Mouse (Mus musculus): ENCODE results near the gene Fmod. TPM values are rescaled to one million over a fixed set of nuclear protein-coding genes. Genes with fewer than 3 reads are reported as not detected.

Fmod gene
- polyA plus RNA-seq, 1 experiment from 2014 or later: 48.5 TPM

DNA sequence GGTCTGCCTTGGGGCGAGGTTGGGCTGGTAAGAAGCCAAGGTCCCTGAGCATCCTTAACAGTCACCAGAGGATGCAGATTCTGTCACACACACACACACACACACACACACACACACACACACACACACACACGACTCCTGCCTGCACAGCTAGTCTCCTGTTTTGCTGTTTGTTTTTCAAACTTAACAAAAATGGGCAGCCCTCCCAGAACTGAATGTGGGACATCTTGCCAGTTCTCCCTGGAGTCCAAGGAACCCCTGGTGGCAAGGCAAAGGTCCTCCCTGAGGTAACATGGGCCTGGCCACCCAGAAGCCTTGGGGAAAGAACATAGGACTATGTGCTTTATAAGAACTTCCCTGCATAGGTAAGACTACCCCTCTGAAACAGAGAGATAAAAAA is 4.8 kb downstream of the Fmod start:
- H3K36me3 ChIP-seq: no peaks in the 10 kb centered on the region
- H3K27ac ChIP-seq: no peak overlapping the region
- H3K9me3 ChIP-seq: no peaks in the 10 kb centered on the region
- H3K27me3 ChIP-seq: 0 out of 2 replicates have a peak, but pooled peaks cover 2% of the 10 kb centered on the region
- no peak overlapping the region for H3K4me2 ChIP-seq (replicated peaks)
- peaks cover 52% of the 10 kb centered on the region for H3K4me1 ChIP-seq
- WGBS: 49% methylated on average over 2 of the region's 2 CpGs
- no peak overlapping the region for H3K4me3 ChIP-seq
- ATAC-seq (ENCODE audit: low FRiP score, low read depth): no peak
- H3K9ac ChIP-seq: peak overlapping the region; percentile 48; the same call in 1 of the 2 replicates

DNA sequence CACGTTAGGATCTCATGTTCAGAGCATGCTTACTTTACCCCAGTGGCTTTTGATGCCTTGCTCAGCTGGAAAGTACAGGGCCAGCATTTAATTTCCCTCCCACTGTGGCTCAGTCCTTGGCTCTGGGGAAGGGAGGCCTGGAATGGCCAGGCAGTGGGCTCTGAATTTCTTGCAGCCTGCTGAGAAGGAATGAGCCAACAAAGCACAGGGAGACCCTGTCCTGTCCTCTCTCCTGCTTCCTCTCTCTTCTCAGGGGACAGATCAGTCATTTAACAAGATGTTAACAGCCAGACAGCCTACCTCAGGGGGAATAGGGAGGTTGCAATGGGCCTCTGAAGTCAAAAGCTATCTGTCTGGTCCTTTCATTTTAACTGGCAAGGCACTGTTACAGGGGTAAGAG is 5.3 kb downstream of the Fmod start:
- ATAC-seq (ENCODE audit: low FRiP score, low read depth): no peak
- 15% methylated on average over 1 of the region's 1 CpGs for WGBS
- Histone ChIP-seq H3K4me2 (replicated peaks) (no peak overlapping the region), H3K9me3 (no peaks in the 10 kb centered on the region), H3K9ac (peak overlapping the region; percentile 48; the same call in 1 of the 2 replicates), H3K27me3 (peaks cover 6% of the 10 kb centered on the region; the same call in 1 of the 2 replicates), H3K27ac (no peak overlapping the region), H3K36me3 (no peaks in the 10 kb centered on the region), H3K4me1 (peaks cover 47% of the 10 kb centered on the region), H3K4me3 (no peak overlapping the region)

DNA sequence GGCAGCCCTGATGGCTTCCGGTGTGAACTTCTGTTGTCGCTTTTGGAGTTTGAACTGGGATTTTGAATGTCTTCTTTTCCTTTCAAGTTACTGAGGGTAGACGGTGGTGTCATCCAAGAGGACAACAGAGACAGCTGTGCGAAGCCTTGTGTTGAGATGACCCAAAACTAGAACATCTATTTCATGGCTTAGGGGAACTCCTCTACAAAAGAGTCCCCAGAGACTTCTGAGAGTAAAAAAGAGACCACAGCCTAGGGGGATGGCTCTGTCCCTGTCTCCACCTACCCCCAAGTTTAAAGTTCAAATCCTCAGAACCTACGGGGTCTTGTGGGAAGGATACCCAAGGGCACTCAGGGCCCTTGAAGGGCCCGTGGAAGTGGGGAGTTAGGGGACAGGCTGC is 7.8 kb downstream of the Fmod start:
- Histone ChIP-seq H3K27ac (no peak overlapping the region), H3K36me3 (no peaks in the 10 kb centered on the region), H3K4me3 (no peak overlapping the region), H3K9ac (no peak overlapping the region), H3K4me2 (replicated peaks) (no peak overlapping the region), H3K27me3 (peaks cover 8% of the 10 kb centered on the region; the same call in 1 of the 2 replicates), H3K9me3 (no peaks in the 10 kb centered on the region), H3K4me1 (peaks cover 36% of the 10 kb centered on the region)
- ATAC-seq (ENCODE audit: low FRiP score, low read depth): no peak
- WGBS: 86% methylated on average over 6 of the region's 6 CpGs

DNA sequence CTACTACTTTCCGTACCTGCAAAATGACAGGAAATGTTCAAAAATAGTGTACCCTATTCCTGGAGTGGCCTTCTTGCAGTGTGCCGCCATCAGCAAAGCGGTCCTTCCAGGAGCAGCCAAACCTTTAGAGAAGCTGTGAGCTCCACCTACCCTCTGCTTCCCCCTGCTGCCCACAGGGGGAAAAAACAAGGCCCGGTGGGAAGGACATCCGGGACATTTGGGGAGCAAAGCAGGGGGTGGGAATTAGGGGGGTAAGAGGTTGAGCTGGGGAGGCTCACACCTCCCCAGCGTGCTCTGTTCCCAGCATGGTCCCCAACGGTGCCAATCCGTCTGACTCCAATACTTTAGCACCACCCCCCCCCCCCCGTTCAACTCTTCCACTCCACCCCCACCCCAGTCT is 8.9 kb downstream of the Fmod start:
- H3K4me1 ChIP-seq: peaks cover 35% of the 10 kb centered on the region
- peaks cover 12% of the 10 kb centered on the region; the same call in 1 of the 2 replicates for H3K27me3 ChIP-seq
- H3K4me3 ChIP-seq: peak overlapping the region; percentile 14; the same call in 1 of the 2 replicates
- peak; percentile 48 for ATAC-seq (ENCODE audit: low FRiP score, low read depth)
- peak overlapping the region; percentile 58 for H3K4me2 ChIP-seq (replicated peaks)
- H3K36me3 ChIP-seq: no peaks in the 10 kb centered on the region
- no peak overlapping the region for H3K9ac ChIP-seq
- 6% methylated on average over 6 of the region's 9 CpGs for WGBS
- H3K9me3 ChIP-seq: no peaks in the 10 kb centered on the region
- no peak overlapping the region for H3K27ac ChIP-seq

DNA sequence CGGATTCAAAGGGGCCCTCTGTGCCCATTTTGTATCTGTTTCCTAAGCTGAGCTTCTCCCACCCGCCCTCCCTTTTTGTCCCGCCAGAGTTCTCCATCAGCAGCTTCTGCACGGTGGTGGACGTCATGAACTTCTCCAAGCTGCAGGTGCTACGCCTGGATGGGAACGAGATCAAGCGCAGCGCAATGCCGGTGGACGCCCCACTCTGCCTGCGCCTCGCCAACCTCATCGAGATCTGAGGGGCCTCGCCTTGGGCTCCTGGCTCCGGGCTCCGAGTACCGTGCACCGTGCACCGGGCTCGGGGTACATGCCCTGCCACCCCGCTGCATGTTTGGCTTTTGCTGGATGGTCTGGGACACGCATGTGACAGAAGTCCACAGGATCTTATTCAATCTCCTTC is 9.3 kb downstream of the Fmod start:
- no peaks in the 10 kb centered on the region for H3K9me3 ChIP-seq
- no peak overlapping the region for H3K27ac ChIP-seq
- H3K4me1 ChIP-seq: peaks cover 33% of the 10 kb centered on the region
- no peak overlapping the region for H3K9ac ChIP-seq
- 20% methylated on average over 23 of the region's 23 CpGs for WGBS
- H3K27me3 ChIP-seq: peaks cover 12% of the 10 kb centered on the region; the same call in 1 of the 2 replicates
- no peak for ATAC-seq (ENCODE audit: low FRiP score, low read depth)
- no peaks in the 10 kb centered on the region for H3K36me3 ChIP-seq
- peak overlapping the region; percentile 14; the same call in 1 of the 2 replicates for H3K4me3 ChIP-seq
- H3K4me2 ChIP-seq (replicated peaks): peak overlapping the region; percentile 58

DNA sequence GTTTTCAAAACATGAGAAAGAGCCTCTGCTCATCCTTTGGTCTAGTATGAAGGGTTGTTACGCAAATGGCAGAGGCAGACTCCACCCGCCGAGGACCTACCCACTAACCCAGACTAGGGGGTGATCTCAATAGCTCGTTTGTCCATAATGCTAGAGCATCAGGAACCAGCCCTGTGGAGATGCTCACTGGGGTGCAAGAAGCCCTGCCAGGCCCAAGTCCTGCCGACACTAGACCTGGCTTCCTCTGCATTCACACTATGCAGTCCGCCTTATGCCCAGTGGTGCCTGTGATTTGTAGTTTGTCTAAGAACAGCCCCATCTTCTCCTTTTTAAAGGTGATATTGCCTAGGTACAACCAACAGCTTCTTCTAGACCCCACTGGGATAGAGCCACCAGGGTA is 10.4 kb downstream of the Fmod start:
- ATAC-seq (ENCODE audit: low FRiP score, low read depth): no peak
- Histone ChIP-seq H3K36me3 (no peaks in the 10 kb centered on the region), H3K27me3 (peaks cover 12% of the 10 kb centered on the region; the same call in 1 of the 2 replicates), H3K4me2 (replicated peaks) (no peak overlapping the region), H3K27ac (no peak overlapping the region), H3K4me1 (peaks cover 23% of the 10 kb centered on the region), H3K9me3 (no peaks in the 10 kb centered on the region), H3K4me3 (no peak overlapping the region), H3K9ac (no peak overlapping the region)
- 81% methylated on average over 6 of the region's 6 CpGs for WGBS

DNA sequence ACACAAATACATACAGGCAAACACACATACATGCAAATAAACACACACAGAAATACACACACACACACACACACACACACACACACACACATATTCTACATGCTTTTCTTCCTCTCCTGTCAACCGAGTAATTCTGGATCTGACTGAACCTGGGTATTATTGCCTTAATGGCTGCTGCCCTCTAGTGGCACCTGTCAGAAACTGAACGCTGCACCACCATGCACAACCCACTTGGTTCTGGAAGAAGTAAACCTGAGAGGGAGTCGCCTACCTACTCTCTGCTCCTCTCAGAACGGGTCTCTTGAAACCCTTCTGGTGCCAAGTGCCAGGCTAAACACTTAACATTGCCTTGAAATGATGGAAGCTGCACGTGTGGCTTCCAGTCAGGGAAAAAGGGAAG is 11.7 kb downstream of the Fmod start:
- Histone ChIP-seq H3K27ac (no peak overlapping the region), H3K27me3 (peaks cover 12% of the 10 kb centered on the region; the same call in 1 of the 2 replicates), H3K9me3 (no peaks in the 10 kb centered on the region), H3K4me2 (replicated peaks) (no peak overlapping the region), H3K36me3 (no peaks in the 10 kb centered on the region), H3K4me1 (peaks cover 10% of the 10 kb centered on the region), H3K4me3 (no peak overlapping the region), H3K9ac (no peak overlapping the region)
- WGBS: 2% methylated on average over 5 of the region's 5 CpGs
- ATAC-seq (ENCODE audit: low FRiP score, low read depth): peak; percentile 59; the same call in 1 of the 2 replicates

DNA sequence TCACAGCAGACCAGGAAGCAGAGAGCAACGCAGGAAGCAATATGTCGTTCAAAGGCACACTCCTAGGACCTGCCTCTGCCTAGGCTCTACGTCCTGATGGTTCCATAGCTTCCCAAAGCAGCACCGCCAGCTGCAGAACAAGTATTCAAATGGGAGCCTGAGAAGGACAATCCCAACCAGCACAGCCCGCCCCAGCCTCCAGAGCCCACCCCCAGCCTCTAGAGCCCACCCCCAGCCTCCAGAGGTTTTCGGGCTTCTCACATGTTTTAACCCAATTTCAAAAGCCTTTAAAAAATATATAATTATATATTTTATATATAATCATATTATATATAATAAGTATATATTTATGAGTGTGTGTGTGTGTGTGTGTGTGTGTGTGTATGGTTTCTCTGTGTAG is 12.5 kb downstream of the Fmod start:
- WGBS: 73% methylated on average over 6 of the region's 6 CpGs
- ATAC-seq (ENCODE audit: low FRiP score, low read depth): no peak

DNA sequence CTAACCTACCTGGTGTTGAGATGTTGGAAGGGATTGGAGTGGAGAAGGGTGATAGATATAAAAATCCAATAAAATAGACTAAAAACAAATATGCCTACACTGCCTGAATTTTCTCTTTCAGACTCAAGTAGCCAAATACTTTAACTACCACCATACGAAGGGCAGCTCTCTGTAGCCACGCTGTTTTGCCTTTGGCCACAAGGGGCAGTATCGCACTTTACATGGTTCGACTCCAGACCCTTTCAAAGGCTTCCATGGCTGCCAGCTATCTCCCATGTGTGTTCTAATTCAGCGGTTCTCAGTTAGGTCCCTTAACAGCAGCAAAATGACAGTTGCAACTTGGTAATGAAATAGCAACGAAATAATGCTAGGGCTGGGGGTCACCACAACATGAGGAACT is 16.2 kb downstream of the Fmod start:
- Histone ChIP-seq H3K9ac (no peak overlapping the region), H3K36me3 (no peaks in the 10 kb centered on the region), H3K27me3 (0 out of 2 replicates have a peak, but pooled peaks cover 4% of the 10 kb centered on the region), H3K4me2 (replicated peaks) (no peak overlapping the region), H3K4me3 (no peak overlapping the region), H3K9me3 (no peaks in the 10 kb centered on the region), H3K27ac (no peak overlapping the region), H3K4me1 (peaks cover 7% of the 10 kb centered on the region)
- 7% methylated on average over 6 of the region's 6 CpGs for WGBS
- ATAC-seq (ENCODE audit: low FRiP score, low read depth): no peak

More for the DNA sequence above, 12.5 kb downstream of the Fmod start:
- Histone ChIP-seq H3K27me3 (peaks cover 12% of the 10 kb centered on the region; the same call in 1 of the 2 replicates), H3K9ac (no peak overlapping the region), H3K27ac (no peak overlapping the region), H3K4me2 (replicated peaks) (no peak overlapping the region), H3K36me3 (no peaks in the 10 kb centered on the region), H3K4me1 (peaks cover 9% of the 10 kb centered on the region), H3K4me3 (no peak overlapping the region), H3K9me3 (no peaks in the 10 kb centered on the region)

DNA sequence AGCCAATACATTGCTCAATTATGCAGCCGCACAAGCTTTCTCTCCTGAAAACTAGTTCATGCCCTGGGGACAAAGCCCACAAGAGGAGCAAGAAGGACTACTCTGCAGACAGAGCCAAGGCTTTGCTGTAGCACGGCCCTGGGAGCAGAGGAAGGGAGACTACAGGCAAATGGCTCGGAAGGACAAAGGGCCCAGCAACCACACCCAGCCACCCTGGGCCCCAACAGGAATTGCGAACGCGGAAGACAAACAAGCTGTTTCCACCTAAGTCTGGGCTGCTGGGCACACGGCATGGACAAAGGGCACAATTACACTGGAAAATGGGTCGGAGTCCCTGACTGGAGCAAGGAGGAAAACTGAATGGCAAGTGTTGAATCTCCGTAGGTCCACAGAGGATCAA is 18.0 kb downstream of the Fmod start:
- H3K4me2 ChIP-seq (replicated peaks): no peak overlapping the region
- H3K36me3 ChIP-seq: no peaks in the 10 kb centered on the region
- WGBS: 66% methylated on average over 9 of the region's 9 CpGs
- ATAC-seq (ENCODE audit: low FRiP score, low read depth): no peak
- no peak overlapping the region for H3K4me3 ChIP-seq
- peaks cover 5% of the 10 kb centered on the region for H3K4me1 ChIP-seq
- no peak overlapping the region for H3K9ac ChIP-seq
- H3K9me3 ChIP-seq: no peaks in the 10 kb centered on the region
- H3K27me3 ChIP-seq: 0 out of 2 replicates have a peak, but pooled peaks cover 3% of the 10 kb centered on the region
- no peak overlapping the region for H3K27ac ChIP-seq

DNA sequence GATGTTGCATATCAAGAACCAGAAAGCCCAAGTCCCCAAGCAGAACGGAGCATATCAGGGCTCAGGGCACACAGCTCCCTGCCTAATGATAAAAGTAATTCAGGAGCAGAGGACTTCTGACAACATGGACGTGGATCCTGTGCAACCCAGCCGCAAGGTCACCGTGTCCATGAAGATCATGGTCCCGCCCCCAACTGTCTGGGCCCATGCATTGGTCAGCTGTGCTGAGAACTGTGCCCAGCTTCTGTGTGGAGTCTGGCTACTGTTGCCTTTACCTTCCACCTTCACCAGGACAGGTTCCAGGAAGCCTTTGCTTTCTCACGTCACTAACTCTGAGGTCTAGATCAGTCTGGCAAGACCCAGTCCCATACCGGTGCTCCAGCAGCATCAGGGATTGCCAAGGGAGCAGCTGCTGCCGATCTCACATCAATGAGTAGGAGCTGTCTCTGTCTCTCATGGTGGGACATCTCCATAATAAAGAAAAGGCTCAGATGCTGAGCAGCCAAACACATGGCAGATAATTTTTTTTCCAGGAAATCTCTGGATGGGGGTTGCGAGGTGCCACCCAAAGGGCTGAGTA is 18.7 kb downstream of the Fmod start:
- H3K27ac ChIP-seq: no peak overlapping the region
- no peak for ATAC-seq (ENCODE audit: low FRiP score, low read depth)

DNA sequence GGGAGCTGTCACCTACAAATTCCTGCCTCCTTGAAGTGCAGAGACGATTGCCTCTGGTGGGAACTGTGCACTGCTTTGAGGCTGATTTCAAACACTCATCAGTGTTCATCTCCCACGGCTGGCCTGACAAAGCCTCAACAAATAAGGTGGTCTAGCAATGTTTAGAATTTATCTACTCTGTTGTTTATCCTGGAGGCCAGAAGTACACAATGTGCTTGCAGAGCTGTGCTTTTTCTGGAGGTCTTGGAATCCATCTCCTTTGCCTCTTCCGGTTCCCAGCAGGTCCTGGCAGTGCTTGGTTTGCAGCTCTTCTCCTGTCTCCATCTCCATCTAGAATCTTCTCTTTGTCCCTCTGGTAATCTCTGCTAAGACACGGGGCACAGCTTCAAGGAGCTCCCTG is 19.2 kb downstream of the Fmod start:
- 65% methylated on average over 4 of the region's 4 CpGs for WGBS
- Histone ChIP-seq H3K27ac (no peak overlapping the region), H3K27me3 (no peaks in the 10 kb centered on the region), H3K9ac (no peak overlapping the region), H3K9me3 (no peaks in the 10 kb centered on the region), H3K4me1 (peaks cover 16% of the 10 kb centered on the region), H3K36me3 (no peaks in the 10 kb centered on the region), H3K4me3 (no peak overlapping the region), H3K4me2 (replicated peaks) (no peak overlapping the region)
- ATAC-seq (ENCODE audit: low FRiP score, low read depth): no peak

More for the DNA sequence above, 18.7 kb downstream of the Fmod start:
- Histone ChIP-seq H3K4me3 (no peak overlapping the region), H3K27me3 (no peaks in the 10 kb centered on the region), H3K4me1 (peaks cover 12% of the 10 kb centered on the region), H3K9me3 (no peaks in the 10 kb centered on the region), H3K4me2 (replicated peaks) (no peak overlapping the region), H3K9ac (no peak overlapping the region), H3K36me3 (no peaks in the 10 kb centered on the region)
- WGBS: 85% methylated on average over 9 of the region's 9 CpGs

DNA sequence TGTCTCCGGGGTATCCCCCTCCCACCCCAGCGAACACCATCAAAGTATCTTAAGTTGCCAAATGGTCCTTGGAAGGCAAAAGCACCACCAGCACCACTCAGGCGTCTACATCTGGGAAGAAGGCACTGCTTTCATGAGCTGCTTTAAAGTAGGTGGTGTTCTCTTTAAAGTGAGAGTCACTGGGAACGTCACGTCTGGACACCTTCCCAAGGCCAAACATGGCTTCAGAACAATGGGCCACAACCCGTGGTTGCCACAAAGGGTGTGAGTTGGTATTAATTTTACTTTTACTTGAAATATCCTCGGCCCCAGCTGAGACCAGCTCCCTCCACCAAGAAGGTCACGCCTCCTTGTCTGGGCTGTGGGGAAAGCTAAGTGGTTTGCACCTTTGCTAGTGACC is 20.7 kb downstream of the Fmod start:
- 63% methylated on average over 8 of the region's 8 CpGs for WGBS
- no peak for ATAC-seq (ENCODE audit: low FRiP score, low read depth)
- no peak overlapping the region for H3K27ac ChIP-seq

More for the DNA sequence above, 20.7 kb downstream of the Fmod start:
- Histone ChIP-seq H3K27me3 (no peaks in the 10 kb centered on the region), H3K36me3 (no peaks in the 10 kb centered on the region), H3K4me3 (no peak overlapping the region), H3K9ac (no peak overlapping the region), H3K9me3 (no peaks in the 10 kb centered on the region), H3K4me1 (peaks cover 31% of the 10 kb centered on the region), H3K4me2 (replicated peaks) (no peak overlapping the region)

All from limb, embryonic 13.5 days (tissue).